Mouse (Mus musculus): Measurements from ENCODE around the gene Gm14418. TPM values are rescaled to one million over a fixed set of nuclear protein-coding genes. Genes with fewer than 3 reads are reported as not detected.
"Not testable (repeated sequence)": the region's sequence is repeated elsewhere in the genome, so short reads cannot be mapped to it uniquely, and the experiment has no call there.

The Gm14418 gene
- polyA plus RNA-seq (2016; fragmentation: Nextera tagmentation; extraction: Ambion mirVana) = 7.6 and 8.0 TPM in 2 replicates

- not testable (repeated sequence) for H3K27me3 ChIP-seq (ENCODE audit: low read depth, poor library complexity, severe bottlenecking); H3K36me3 ChIP-seq; H3K9me3 ChIP-seq (replicated peaks); H3K27ac ChIP-seq; H3K4me1 ChIP-seq
- DNase-seq (ENCODE audit: low spot score) = peak; percentile 27
- peak within 1 kb of the TSS; percentile 39 for H3K4me3 ChIP-seq
- WGBS = 45% methylated on average over 6 of the region's 6 CpGs
Measured at GRCm38 (mm10) chr2:177398096-177398495, at the start of gene Gm14418. Gene Gm14418 (minus strand): TSS chr2:177398320.

Other genes starting within 250 kb of the Gm14418 start
- 20.7 and 29.7 TPM in 2 replicates for gene Gm14410, start 191.9 kb downstream of the Gm14418 start, polyA plus RNA-seq (2016; fragmentation: Nextera tagmentation; extraction: Ambion mirVana)
- not detected in 2 replicates for gene Gm14409, start 131.3 kb downstream of the Gm14418 start, polyA plus RNA-seq (2016; fragmentation: Nextera tagmentation; extraction: Ambion mirVana)
- gene Gm14412, start 74.0 kb downstream of the Gm14418 start, polyA plus RNA-seq (2016; fragmentation: Nextera tagmentation; extraction: Ambion mirVana) = 0.19 and 0.41 TPM in 2 replicates
- gene Zfp970, start 66.4 kb upstream of the Gm14418 start, polyA plus RNA-seq (2016; fragmentation: Nextera tagmentation; extraction: Ambion mirVana) = 10.4 and 12.7 TPM in 2 replicates
- gene Gm14403, start 99.9 kb upstream of the Gm14418 start, polyA plus RNA-seq (2016; fragmentation: Nextera tagmentation; extraction: Ambion mirVana) = 5.4 and 8.2 TPM in 2 replicates
- not detected in 2 replicates for gene Gm14406, start 179.9 kb upstream of the Gm14418 start, polyA plus RNA-seq (2016; fragmentation: Nextera tagmentation; extraction: Ambion mirVana)

Measured in limb, embryonic 10.5 days (tissue).